Mouse (Mus musculus) midbrain, embryonic 14.5 days (tissue): ENCODE measurements around the gene Ntng2. TPM values are rescaled to one million over a fixed set of nuclear protein-coding genes. Genes with fewer than 3 reads are reported as not detected.
A peak's percentile ranks its signal among the peaks of the same experiment; 100 is the strongest.

Source experiments
- ATAC-seq: fragments of 200-750 bp; cut with Nextera tagmentation; 2 replicates; pipeline ENCODE4 v1.8.0; 2017; ENCODE audit warnings: moderate number of reproducible peaks, moderate library complexity; ENCODE audit not compliant: low FRiP score, low TSS enrichment
- DNase-seq: peaks from one replicate; pipeline ENCODE4 v3.0.0-alpha.2; 2015
- H3K27ac ChIP-seq: fragments of 300-500 bp; sonication (generic); replicated peaks from 2 replicates; pipeline ENCODE4 v1.5.1; 2014; ENCODE audit warnings: mild to moderate bottlenecking, low read depth, low read length, moderate library complexity
- H3K27me3 ChIP-seq: fragments of 300-500 bp; sonication (generic); 2 replicates; pipeline ENCODE4 v1.6.1; 2014; ENCODE audit warnings: low read length, control low read depth, mixed read lengths; ENCODE audit not compliant: control insufficient read depth, insufficient read depth
- H3K36me3 ChIP-seq: fragments of 300-500 bp; sonication (generic); 2 replicates; pipeline ENCODE4 v1.6.1; 2014; ENCODE audit warnings: low read length, control low read depth; ENCODE audit not compliant: control insufficient read depth, insufficient read depth
- H3K4me1 ChIP-seq: fragments of 300-500 bp; sonication (generic); 2 replicates; pipeline ENCODE4 v1.6.1; 2014; ENCODE audit warnings: mild to moderate bottlenecking, antibody characterized with exemption, low read length, control low read depth; ENCODE audit not compliant: control insufficient read depth, insufficient read depth
- H3K4me2 ChIP-seq: fragments of 300-500 bp; sonication (generic); 2 replicates; pipeline ENCODE4 v1.6.1; 2014; ENCODE audit warnings: mild to moderate bottlenecking, low read length, moderate library complexity
- H3K4me3 ChIP-seq: fragments of 300-500 bp; sonication (generic); replicated peaks from 2 replicates; pipeline ENCODE4 v1.5.1; 2014; ENCODE audit warnings: low read depth, low read length
- H3K9ac ChIP-seq: fragments of 300-500 bp; sonication (generic); replicated peaks from 2 replicates; pipeline ENCODE4 v1.6.1; 2014; ENCODE audit warnings: mild to moderate bottlenecking, low read length, moderate library complexity
- H3K9me3 ChIP-seq: fragments of 300-500 bp; sonication (generic); 2 replicates; pipeline ENCODE4 v1.6.1; 2016; ENCODE audit warnings: low read length, control low read depth, mixed read lengths; ENCODE audit not compliant: control insufficient read depth
- WGBS: fragments of 180-500 bp; shearing (Covaris S2); extraction: QIAGEN DNeasy Blood & Tissue Kit; methylation state at CpG from one replicate; pipeline ENCODE4 v1.1.7; 2014; 5-methylcytosine and 5-hydroxymethylcytosine counted together
- polyA plus RNA-seq: library from polyadenylated mRNA; unstranded; fragments of >200 nt; fragmentation: Nextera tagmentation; extraction: Ambion mirVana; gene quantifications from 2 replicates; pipeline ENCODE4 v1.2.1, GENCODE M21; 2014

Ntng2 gene
- polyA plus RNA-seq, 1 experiment from 2014 or later = 15.9 TPM

- H3K4me2 ChIP-seq = peak overlapping the region; percentile 98
- H3K36me3 ChIP-seq = no peaks in the 10 kb centered on the region
- peak overlapping the region; percentile 86 for H3K27ac ChIP-seq
- peaks cover 28% of the 10 kb centered on the region for H3K27me3 ChIP-seq
- H3K4me1 ChIP-seq = peaks cover 36% of the 10 kb centered on the region
- peak; percentile 69 for DNase-seq
- peak overlapping the region; percentile 60 for H3K4me3 ChIP-seq
- ATAC-seq = peak; percentile 68
- no peaks in the 10 kb centered on the region for H3K9me3 ChIP-seq
- WGBS = 2% methylated on average over 22 of the region's 22 CpGs
- H3K9ac ChIP-seq = peak overlapping the region; percentile 68
Observed at GRCm38 (mm10) chr2:29253205-29253865, 530 bp upstream of the Ntng2 start.

- H3K4me2 ChIP-seq = peak overlapping the region; percentile 98
- DNase-seq (peak; percentile 68), ATAC-seq (no peak)
- peak overlapping the region; percentile 86 for H3K27ac ChIP-seq
- H3K27me3 ChIP-seq = peaks cover 28% of the 10 kb centered on the region
- under 1% methylated on average over 49 of the region's 49 CpGs for WGBS
- H3K4me3 ChIP-seq = peak overlapping the region; percentile 60
- no peaks in the 10 kb centered on the region for H3K36me3 ChIP-seq
- no peaks in the 10 kb centered on the region for H3K9me3 ChIP-seq
- H3K4me1 ChIP-seq = peaks cover 36% of the 10 kb centered on the region
- peak overlapping the region; percentile 68 for H3K9ac ChIP-seq
Observed at GRCm38 (mm10) chr2:29252059-29252598, 676 bp downstream of the Ntng2 start.

GRCm38 (mm10) chr2:29251095-29252058 is 1.4 kb downstream of the Ntng2 start:
- peak overlapping the region; percentile 60 for H3K4me3 ChIP-seq
- peaks cover 43% of the 10 kb centered on the region for H3K4me1 ChIP-seq
- ATAC-seq = no peak
- peak; percentile 66 for DNase-seq
- no peaks in the 10 kb centered on the region for H3K36me3 ChIP-seq
- WGBS = under 1% methylated on average over 61 of the region's 61 CpGs
- H3K9me3 ChIP-seq = no peaks in the 10 kb centered on the region
- H3K27ac ChIP-seq = peak overlapping the region; percentile 86
- peaks cover 28% of the 10 kb centered on the region for H3K27me3 ChIP-seq
- H3K9ac ChIP-seq = peak overlapping the region; percentile 68
- H3K4me2 ChIP-seq = peak overlapping the region; percentile 98

- H3K36me3 ChIP-seq = no peaks in the 10 kb centered on the region
- peak overlapping the region; percentile 60 for H3K4me3 ChIP-seq
- DNase-seq (peak; percentile 67), ATAC-seq (no peak)
- peaks cover 28% of the 10 kb centered on the region for H3K27me3 ChIP-seq
- peak overlapping the region; percentile 86 for H3K27ac ChIP-seq
- peaks cover 46% of the 10 kb centered on the region for H3K4me1 ChIP-seq
- peak overlapping the region; percentile 68 for H3K9ac ChIP-seq
- under 1% methylated on average over 44 of the region's 44 CpGs for WGBS
- no peaks in the 10 kb centered on the region for H3K9me3 ChIP-seq
- H3K4me2 ChIP-seq = peak overlapping the region; percentile 98
Observed at GRCm38 (mm10) chr2:29250263-29251094, 2.3 kb downstream of the Ntng2 start.

GRCm38 (mm10) chr2:29249852-29250251 is 3.0 kb downstream of the Ntng2 start:
- peak; percentile 38 for DNase-seq
- ATAC-seq = no peak
- 3% methylated on average over 10 of the region's 10 CpGs for WGBS
- Histone ChIP-seq H3K4me3 (peak overlapping the region; percentile 60), H3K4me1 (peaks cover 46% of the 10 kb centered on the region), H3K4me2 (peak overlapping the region; percentile 98), H3K27ac (peak overlapping the region; percentile 86), H3K36me3 (no peaks in the 10 kb centered on the region), H3K27me3 (peaks cover 28% of the 10 kb centered on the region), H3K9me3 (no peaks in the 10 kb centered on the region), H3K9ac (peak overlapping the region; percentile 68)

- peaks cover 28% of the 10 kb centered on the region for H3K27me3 ChIP-seq
- H3K27ac ChIP-seq = no peak overlapping the region
- no peak overlapping the region for H3K4me3 ChIP-seq
- peaks cover 46% of the 10 kb centered on the region for H3K4me1 ChIP-seq
- peak overlapping the region; percentile 98 for H3K4me2 ChIP-seq
- DNase-seq (no peak), ATAC-seq (no peak)
- no peak overlapping the region for H3K9ac ChIP-seq
- H3K36me3 ChIP-seq = no peaks in the 10 kb centered on the region
- WGBS = 55% methylated on average over 3 of the region's 3 CpGs
- H3K9me3 ChIP-seq = no peaks in the 10 kb centered on the region
Observed at GRCm38 (mm10) chr2:29248551-29248950, 4.3 kb downstream of the Ntng2 start.

GRCm38 (mm10) chr2:29247386-29247785 is 5.4 kb downstream of the Ntng2 start:
- H3K9ac ChIP-seq = no peak overlapping the region
- H3K9me3 ChIP-seq = no peaks in the 10 kb centered on the region
- H3K4me1 ChIP-seq = peaks cover 38% of the 10 kb centered on the region
- WGBS = 71% methylated on average over 2 of the region's 2 CpGs
- H3K27me3 ChIP-seq = peaks cover 23% of the 10 kb centered on the region
- no peaks in the 10 kb centered on the region for H3K36me3 ChIP-seq
- peak overlapping the region; percentile 98 for H3K4me2 ChIP-seq
- ATAC-seq = no peak
- no peak for DNase-seq
- H3K4me3 ChIP-seq = peak overlapping the region; percentile 3; the same call in 1 of the 2 replicates
- H3K27ac ChIP-seq = no peak overlapping the region

GRCm38 (mm10) chr2:29246891-29247290 is 5.9 kb downstream of the Ntng2 start:
- H3K4me1 ChIP-seq = peaks cover 33% of the 10 kb centered on the region

More at GRCm38 (mm10) chr2:29246891-29247290, 5.9 kb downstream of the Ntng2 start:
- Histone ChIP-seq H3K9ac (no peak overlapping the region), H3K4me3 (peak overlapping the region; percentile 3), H3K4me2 (peak overlapping the region; percentile 98), H3K9me3 (no peaks in the 10 kb centered on the region), H3K27ac (no peak overlapping the region), H3K27me3 (peaks cover 19% of the 10 kb centered on the region), H3K36me3 (no peaks in the 10 kb centered on the region)
- 73% methylated on average over 7 of the region's 7 CpGs for WGBS
- no peak for ATAC-seq
- DNase-seq = no peak
